Mouse (Mus musculus) CH12.LX (cell line): Measurements from ENCODE around the gene Adamts20. TPM values are rescaled to one million over a fixed set of nuclear protein-coding genes. Genes with fewer than 3 reads are reported as not detected.

Experiments
- DNase-seq: peaks from one replicate; pipeline ENCODE4 v3.0.0-alpha.2; 2013; ENCODE audit errors: extremely low read depth
- H3K27ac ChIP-seq: 2 replicates; pipeline ENCODE4 v1.5.1; 2012; ENCODE audit warnings: low read depth, mild to moderate bottlenecking, control low read depth, moderate library complexity; ENCODE audit not compliant: insufficient read depth
- H3K27me3 ChIP-seq: replicated peaks from 2 replicates; pipeline ENCODE3; 2012; ENCODE audit warnings: inconsistent platforms
- H3K36me3 ChIP-seq, 2 experiments: replicated peaks in 1 of 2; 2 replicates each; pipeline versions ENCODE3 to v1.6.1; 2012; ENCODE audit warnings: inconsistent platforms in 1 of 2, low read length in 1 of 2, mild to moderate bottlenecking in 1 of 2, mixed read lengths in 1 of 2, moderate library complexity in 1 of 2; ENCODE audit not compliant: control insufficient read depth in 1 of 2, insufficient read depth in 1 of 2
- H3K4me1 ChIP-seq, 2 experiments: 2 replicates each; pipeline ENCODE4 v1.6.1; 2012; ENCODE audit warnings: inconsistent platforms in 1 of 2, moderate library complexity in 1 of 2; ENCODE audit not compliant: insufficient read depth in 2 of 2, control insufficient read depth in 1 of 2
- H3K4me2 ChIP-seq: 2 replicates; pipeline ENCODE4 v1.6.1; 2012; ENCODE audit warnings: low read depth, mild to moderate bottlenecking, control low read depth; ENCODE audit not compliant: poor library complexity, insufficient read depth, severe bottlenecking
- H3K4me3 ChIP-seq, 3 experiments: fragments of 150-350 bp in 1 of 3; sonication (generic) in 1 of 3; replicated peaks in 1 of 3; 2 replicates each; pipeline versions ENCODE3 to v1.5.1; 2011 to 2012; ENCODE audit warnings: low read depth in 2 of 3, low read length in 2 of 3, mild to moderate bottlenecking in 2 of 3, moderate library complexity in 2 of 3, control low read depth in 1 of 3, improper control_type of control experiment in 1 of 3, inconsistent platforms in 1 of 3, mixed read lengths in 1 of 3; ENCODE audit not compliant: poor library complexity in 1 of 3
- H3K79me2 ChIP-seq: replicated peaks from 2 replicates; pipeline ENCODE4 v1.6.1; 2012; ENCODE audit warnings: mild to moderate bottlenecking, moderate library complexity; ENCODE audit not compliant: control insufficient read depth, poor library complexity, insufficient read depth, severe bottlenecking; ENCODE audit errors: extremely low read depth
- H3K9ac ChIP-seq: 2 replicates; pipeline ENCODE4 v1.6.1; 2012; ENCODE audit warnings: low read depth, mild to moderate bottlenecking, control low read depth, moderate library complexity; ENCODE audit not compliant: insufficient read depth
- H3K9me3 ChIP-seq: replicated peaks from 2 replicates; pipeline ENCODE3; 2012; ENCODE audit warnings: low read length, inconsistent platforms, mixed read lengths
- CHD2 ChIP-seq: IDR thresholded peaks from 2 replicates; pipeline ENCODE4 v1.6.1; 2011; ENCODE audit warnings: low read length, improper control_type of control experiment
- ELF1 ChIP-seq: IDR thresholded peaks from 2 replicates; pipeline ENCODE4 v1.6.1; 2014; ENCODE audit warnings: low read depth, mild to moderate bottlenecking, inconsistent platforms, low read length, improper control_type of control experiment
- EP300 ChIP-seq: IDR thresholded peaks from 2 replicates; pipeline ENCODE4 v1.6.1; 2011; ENCODE audit warnings: low read length, improper control_type of control experiment
- ETS1 ChIP-seq: conservative IDR thresholded peaks from 2 replicates; pipeline ENCODE4 v1.6.1; 2012; ENCODE audit warnings: low read depth, mild to moderate bottlenecking, inconsistent platforms, low read length, improper control_type of control experiment, moderate library complexity
- GABPA ChIP-seq: IDR thresholded peaks from 2 replicates; pipeline ENCODE4 v1.6.1; 2012; ENCODE audit warnings: low read depth, low read length, improper control_type of control experiment, inconsistent platforms; ENCODE audit not compliant: insufficient replicate concordance
- IRF4 ChIP-seq: IDR thresholded peaks from 2 replicates; pipeline ENCODE4 v1.6.1; 2014; ENCODE audit warnings: low read depth, mild to moderate bottlenecking, inconsistent platforms, low read length, improper control_type of control experiment
- JUN ChIP-seq: IDR thresholded peaks from 2 replicates; pipeline ENCODE4 v1.6.1; 2011; ENCODE audit warnings: low read depth, mild to moderate bottlenecking, low read length, improper control_type of control experiment, moderate library complexity; ENCODE audit not compliant: insufficient read depth
- KAT2A ChIP-seq: IDR thresholded peaks from 2 replicates; pipeline ENCODE4 v1.6.1; 2012; ENCODE audit warnings: low read length, improper control_type of control experiment, inconsistent platforms; ENCODE audit not compliant: insufficient replicate concordance
- MAX ChIP-seq: IDR thresholded peaks from 2 replicates; pipeline ENCODE4 v1.6.1; 2011; ENCODE audit warnings: low read length, improper control_type of control experiment
- MEF2A ChIP-seq: IDR thresholded peaks from 2 replicates; pipeline ENCODE4 v1.6.1; 2014; ENCODE audit warnings: low read depth, mild to moderate bottlenecking, inconsistent platforms, low read length, improper control_type of control experiment, borderline replicate concordance
- NELFE ChIP-seq: IDR thresholded peaks from 2 replicates; pipeline ENCODE4 v1.6.1; 2011; ENCODE audit warnings: low read depth, low read length, improper control_type of control experiment
- RAD21 ChIP-seq: IDR thresholded peaks from 2 replicates; pipeline ENCODE4 v1.6.1; 2011; ENCODE audit warnings: low read depth, mild to moderate bottlenecking, low read length, improper control_type of control experiment, moderate library complexity
- SIN3A ChIP-seq: IDR thresholded peaks from 2 replicates; pipeline ENCODE4 v1.6.1; 2012; ENCODE audit warnings: low read length, improper control_type of control experiment, inconsistent platforms
- SMC3 ChIP-seq: IDR thresholded peaks from 2 replicates; pipeline ENCODE4 v1.6.1; 2011; ENCODE audit warnings: low read depth, low read length, improper control_type of control experiment
- TBP ChIP-seq: conservative IDR thresholded peaks from 2 replicates; pipeline ENCODE4 v1.6.1; 2011; ENCODE audit warnings: low read depth, low read length, improper control_type of control experiment
- TCF12 ChIP-seq: IDR thresholded peaks from 2 replicates; pipeline ENCODE4 v1.6.1; 2014; ENCODE audit warnings: low read depth, mild to moderate bottlenecking, inconsistent platforms, low read length, improper control_type of control experiment
- UBTF ChIP-seq: IDR thresholded peaks from 2 replicates; pipeline ENCODE4 v1.6.1; 2012; ENCODE audit warnings: low read depth, mild to moderate bottlenecking, inconsistent platforms, low read length, improper control_type of control experiment, moderate library complexity
- ZC3H11A ChIP-seq: IDR thresholded peaks from 2 replicates; pipeline ENCODE4 v1.6.1; 2012; ENCODE audit warnings: low read depth, mild to moderate bottlenecking, inconsistent platforms, low read length, improper control_type of control experiment
- ZKSCAN1 ChIP-seq: IDR thresholded peaks from 2 replicates; pipeline ENCODE4 v1.6.1; 2012; ENCODE audit warnings: low read depth, inconsistent platforms, low read length, improper control_type of control experiment, borderline replicate concordance
- ZMIZ1 ChIP-seq: IDR thresholded peaks from 2 replicates; pipeline ENCODE4 v1.6.1; 2012; ENCODE audit warnings: low read depth, mild to moderate bottlenecking, inconsistent platforms, low read length, improper control_type of control experiment
- ZNF384 ChIP-seq: IDR thresholded peaks from 2 replicates; pipeline ENCODE4 v1.6.1; 2012; ENCODE audit warnings: low read depth, low read length, improper control_type of control experiment, inconsistent platforms
- dilution Hi-C: fragments of 300-500 bp; cut with MboI; formaldehyde crosslinking; loops from 2 replicates; pipeline ENCODE4 v1.14.3; 2020; ENCODE audit warnings: low sequenced_read_pairs; ENCODE audit not compliant: extremely low pct_unique_long_range_greater_than_20kb, extremely low pct_ligation_motif_present
- in situ Hi-C: fragments of 300-500 bp; cut with MboI; formaldehyde crosslinking; loops from 3 replicates; pipeline ENCODE4 v1.14.3; 2019; ENCODE audit warnings: low sequenced_read_pairs, low pct_ligation_motif_present, low pct_unique_long_range_greater_than_20kb, mixed read lengths
- polyA plus RNA-seq: library from polyadenylated mRNA; unstranded; fragments of >175 nt; gene quantifications from 2 replicates; pipeline ENCODE4 v1.2.1, GENCODE M21; 2012; ENCODE audit warnings: low read depth; ENCODE audit not compliant: insufficient read length
- total RNA-seq, 2 experiments: library from RNA; depleted of rRNA; stranded (reverse); fragments of 300-350 nt in 1 of 2; fragments of >200 nt in 1 of 2; gene quantifications; 2 replicates each; pipeline ENCODE4 v1.2.3; 2012 to 2014

The Adamts20 gene
- total and polyA plus RNA-seq, 3 experiments = 0.37 to 1.5 (median 0.68) TPM

GRCm38 (mm10) chr15:94227388-94227787, 237.8 kb downstream of the Adamts20 start:
- Histone ChIP-seq H3K4me2 (no peak overlapping the region), H3K27me3 (no peaks in the 10 kb centered on the region), H3K4me3 (no peak overlapping the region), H3K9me3 (peaks cover 4% of the 10 kb centered on the region)
- DNase-seq = no peak
- TF ChIP-seq ETS1 = no peak
- no peak for TF ChIP-seq ZKSCAN1
- TF ChIP-seq ZC3H11A = no peak
- TF ChIP-seq TBP = no peak
- TF ChIP-seq, all 38 proteins: peak for 0
- H3K79me2 ChIP-seq = no peaks in the 10 kb centered on the region
- peaks cover 0 to 2% of the 10 kb centered on the region in 2 experiments; a peak in 1 of 4 replicates for H3K4me1 ChIP-seq
- H3K27ac ChIP-seq = no peak overlapping the region
- in situ Hi-C loops = no loop called here
- no peaks in the 10 kb centered on the region for H3K36me3 ChIP-seq
- dilution Hi-C loops = no loop called here
- H3K9ac ChIP-seq = no peak overlapping the region

GRCm38 (mm10) chr15:94223101-94223500, 242.1 kb downstream of the Adamts20 start:
- no peaks in the 10 kb centered on the region; a peak in 1 of 4 replicates for H3K4me1 ChIP-seq
- dilution Hi-C loops = no loop called here
- H3K27me3 ChIP-seq = no peaks in the 10 kb centered on the region
- DNase-seq = no peak
- TF ChIP-seq KAT2A = no peak
- TF ChIP-seq MAX = no peak
- TF ChIP-seq SMC3 = no peak
- no peak for TF ChIP-seq NELFE
- no peak for TF ChIP-seq EP300
- no peak for TF ChIP-seq CHD2
- no peak for TF ChIP-seq ZC3H11A
- no peak for TF ChIP-seq TBP
- no peak for TF ChIP-seq ZNF384
- no peak for TF ChIP-seq MEF2A
- TF ChIP-seq ELF1 = no peak
- TF ChIP-seq ETS1 = no peak
- no peaks in the 10 kb centered on the region for H3K36me3 ChIP-seq
- in situ Hi-C loops = loop anchor here (25.0 kb wide), 2 partner anchors 486 to 636 kb away; partner anchors contain the start of gene Prickle1
- H3K4me3 ChIP-seq = no peak overlapping the region
- no peak overlapping the region for H3K4me2 ChIP-seq
- H3K9me3 ChIP-seq = peaks cover 4% of the 10 kb centered on the region
- no peak overlapping the region for H3K27ac ChIP-seq
- no peak overlapping the region for H3K9ac ChIP-seq
- no peaks in the 10 kb centered on the region for H3K79me2 ChIP-seq

GRCm38 (mm10) chr15:94220686-94221085, 244.5 kb downstream of the Adamts20 start:
- Histone ChIP-seq H3K36me3 (no peaks in the 10 kb centered on the region), H3K4me3 (no peak overlapping the region), H3K27me3 (no peaks in the 10 kb centered on the region), H3K9me3 (peaks cover 4% of the 10 kb centered on the region), H3K9ac (no peak overlapping the region), H3K4me1 (no peaks in the 10 kb centered on the region; a peak in 1 of 4 replicates), H3K27ac (no peak overlapping the region), H3K79me2 (no peaks in the 10 kb centered on the region), H3K4me2 (no peak overlapping the region)
- in situ Hi-C loops (loop anchor here (25.0 kb wide), 2 partner anchors 483 to 633 kb away; partner anchors contain the start of gene Prickle1), dilution Hi-C loops (no loop called here)
- no peak for DNase-seq
- TF ChIP-seq SMC3 (no peak), JUN (no peak), GABPA (no peak), MEF2A (no peak), RAD21 (no peak), ZC3H11A (no peak), SIN3A (no peak), UBTF (no peak), IRF4 (no peak), ZMIZ1 (no peak), TCF12 (no peak)
